Mouse (Mus musculus) forebrain, embryonic 10.5 days (tissue): ENCODE data around the gene Rtkn. TPM values are rescaled to one million over a fixed set of nuclear protein-coding genes. Genes with fewer than 3 reads are reported as not detected.

Experiments used
- DNase-seq: peaks from one replicate; pipeline ENCODE4 v3.0.0-alpha.2; 2017; ENCODE audit warnings: low spot score; ENCODE audit errors: extremely low spot score
- H3K27ac ChIP-seq: fragments of 300-500 bp; sonication (generic); 2 replicates; pipeline ENCODE4 v1.5.1; 2016; ENCODE audit warnings: mild to moderate bottlenecking
- H3K27me3 ChIP-seq: fragments of 300-500 bp; sonication (generic); 2 replicates; pipeline ENCODE4 v1.6.1; 2016; ENCODE audit warnings: mild to moderate bottlenecking; ENCODE audit not compliant: poor library complexity, severe bottlenecking
- H3K36me3 ChIP-seq: fragments of 300-500 bp; sonication (generic); replicated peaks from 2 replicates; pipeline ENCODE4 v1.6.1; 2016; ENCODE audit warnings: mild to moderate bottlenecking, moderate library complexity
- H3K4me1 ChIP-seq: fragments of 300-500 bp; sonication (generic); 2 replicates; pipeline ENCODE4 v1.6.1; 2016
- H3K4me3 ChIP-seq: fragments of 300-500 bp; sonication (generic); 2 replicates; pipeline ENCODE4 v1.5.1; 2016; ENCODE audit warnings: mild to moderate bottlenecking, moderate library complexity
- H3K9me3 ChIP-seq: fragments of 300-500 bp; sonication (generic); 2 replicates; pipeline ENCODE4 v1.6.1; 2016; ENCODE audit warnings: mild to moderate bottlenecking, moderate library complexity
- WGBS: fragments of 180-500 bp; shearing (Covaris S2); methylation state at CpG from one replicate; pipeline ENCODE4 v1.1.7; 2016; 5-methylcytosine and 5-hydroxymethylcytosine counted together
- polyA plus RNA-seq: library from polyadenylated mRNA; unstranded; fragments of >200 nt; fragmentation: Nextera tagmentation; extraction: Ambion mirVana; gene quantifications from 2 replicates; pipeline ENCODE4 v1.2.1, GENCODE M21; 2016

The Rtkn gene
- polyA plus RNA-seq, 1 experiment from 2014 or later: 32.1 TPM

DNA sequence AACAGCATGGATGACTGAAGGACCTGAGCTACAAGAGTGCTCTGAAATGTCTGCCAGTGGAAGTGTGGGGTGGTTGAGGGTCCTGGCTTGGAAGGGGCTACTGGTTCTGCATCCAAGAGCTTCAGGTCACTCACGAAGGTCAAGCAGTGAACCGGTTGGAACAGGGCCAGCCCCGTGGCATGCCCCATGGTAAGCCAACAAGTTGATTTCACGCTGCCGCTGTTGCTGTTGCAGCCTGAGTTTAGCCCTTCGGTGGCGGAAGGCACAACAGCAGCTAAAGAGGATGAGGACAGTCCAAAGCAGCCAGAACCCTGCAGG lies 15.6 kb upstream of the Rtkn start:
- Histone ChIP-seq H3K27me3 (no peaks in the 10 kb centered on the region), H3K4me3 (peak overlapping the region; percentile 77), H3K9me3 (no peaks in the 10 kb centered on the region), H3K36me3 (peaks cover 46% of the 10 kb centered on the region), H3K4me1 (peaks cover 83% of the 10 kb centered on the region), H3K27ac (peak overlapping the region; percentile 98)
- no peak for DNase-seq
- WGBS: 84% methylated on average over 7 of the region's 7 CpGs

DNA sequence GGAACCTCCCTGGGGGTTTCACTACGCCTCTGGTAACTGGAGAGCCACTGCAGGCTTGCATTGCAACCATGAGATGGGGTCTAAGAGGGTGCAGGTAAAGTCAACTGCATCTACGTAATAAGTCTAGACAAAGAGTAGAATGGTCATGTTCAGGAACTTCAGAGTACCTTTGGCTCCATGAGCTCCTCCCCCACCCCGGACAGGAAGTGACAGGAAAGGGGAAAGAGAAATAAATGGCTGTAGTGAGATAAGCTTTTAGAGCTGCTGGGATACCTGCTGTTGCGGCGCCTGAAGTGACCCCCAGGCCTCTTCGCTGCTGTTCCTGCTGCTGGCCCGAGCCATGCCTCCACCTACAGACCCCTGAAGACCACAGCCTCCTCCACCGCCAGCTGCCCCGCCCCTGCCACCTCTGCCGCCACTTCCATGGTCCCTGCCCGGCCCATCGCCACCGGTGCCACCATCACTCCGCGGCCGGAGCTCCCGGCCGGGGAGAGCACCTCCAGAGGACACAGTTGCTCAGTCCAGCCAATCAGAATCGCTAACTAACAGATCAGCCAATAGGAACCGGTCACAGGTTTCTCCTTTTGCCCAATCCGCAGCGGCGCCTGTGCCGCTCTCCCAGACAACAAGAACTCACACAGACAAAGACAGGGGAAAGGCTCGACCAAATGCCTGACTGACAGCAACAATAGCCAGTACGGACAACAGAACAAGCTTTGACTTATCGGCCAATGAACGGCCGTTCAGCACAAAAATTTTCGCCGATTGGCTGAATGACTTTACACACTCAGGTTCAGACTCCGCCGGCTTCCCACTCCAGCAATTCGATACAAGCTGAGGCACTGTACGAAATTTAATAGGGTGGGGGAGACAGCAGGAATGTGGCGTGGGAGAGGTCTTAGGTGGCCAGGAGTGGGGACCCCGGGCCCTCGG lies 14.1 kb upstream of the Rtkn start, which contains the start of gene Wbp1:
TSS of gene Wbp1 (minus strand) at position 630 of the 933 bp plus-strand sequence.
- under 1% methylated on average over 38 of the region's 38 CpGs for WGBS
- no peaks in the 10 kb centered on the region for H3K9me3 ChIP-seq
- H3K27me3 ChIP-seq: no peaks in the 10 kb centered on the region
- peak within 1 kb of the TSS; percentile 77 for H3K4me3 ChIP-seq
- H3K4me1 ChIP-seq: peaks cover 82% of the 10 kb centered on the region
- peaks cover 46% of the 10 kb centered on the region for H3K36me3 ChIP-seq
- peak within 1 kb of the TSS; percentile 98 for H3K27ac ChIP-seq
- peak; percentile 98 for DNase-seq

DNA sequence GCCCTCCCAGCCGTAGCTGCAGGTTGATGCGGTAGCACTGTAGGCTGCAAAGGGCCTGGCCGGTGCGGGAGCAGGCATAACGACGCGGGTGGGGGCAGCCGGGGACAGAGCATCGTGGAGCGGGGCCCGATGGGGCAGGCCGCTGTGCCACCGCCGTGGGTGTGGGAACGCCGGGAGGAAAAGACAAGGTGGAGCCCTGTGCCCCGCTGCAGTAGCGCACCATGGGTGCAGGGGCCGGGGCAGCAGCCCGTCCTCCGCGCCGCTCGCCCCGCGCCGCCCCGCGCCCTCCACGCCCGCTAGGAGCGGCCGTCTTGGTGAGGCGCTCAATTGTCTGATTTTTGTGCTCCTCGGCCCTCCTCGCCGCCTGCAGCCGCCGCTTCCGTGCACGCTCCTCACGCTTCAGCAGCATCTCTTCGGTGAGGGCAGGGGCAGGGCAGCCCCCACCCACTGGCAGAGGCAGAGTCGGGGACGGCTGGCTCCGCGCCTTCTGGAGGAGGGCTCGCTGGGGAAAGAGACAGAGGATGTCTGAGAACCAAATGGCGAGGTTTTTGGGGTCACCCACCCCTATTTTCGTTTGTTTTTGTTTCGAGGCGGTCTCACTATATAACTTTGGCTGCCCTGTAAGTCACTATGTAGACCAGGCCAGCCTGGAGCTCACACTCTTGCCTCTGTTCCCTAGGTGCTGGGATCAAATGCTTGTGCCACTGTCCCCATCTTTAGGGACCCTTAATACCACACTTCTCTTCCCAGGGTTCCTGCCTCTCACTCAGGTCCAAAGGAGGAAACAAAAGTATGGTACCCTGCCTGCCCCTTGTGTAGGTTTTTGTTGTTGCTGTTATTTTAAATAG lies 13.2 kb upstream of the Rtkn start:
- Histone ChIP-seq H3K27me3 (no peaks in the 10 kb centered on the region), H3K9me3 (no peaks in the 10 kb centered on the region), H3K36me3 (peaks cover 40% of the 10 kb centered on the region), H3K4me1 (peaks cover 73% of the 10 kb centered on the region), H3K27ac (peak overlapping the region; percentile 98), H3K4me3 (peak overlapping the region; percentile 77)
- 2% methylated on average over 51 of the region's 52 CpGs for WGBS
- DNase-seq: no peak

DNA sequence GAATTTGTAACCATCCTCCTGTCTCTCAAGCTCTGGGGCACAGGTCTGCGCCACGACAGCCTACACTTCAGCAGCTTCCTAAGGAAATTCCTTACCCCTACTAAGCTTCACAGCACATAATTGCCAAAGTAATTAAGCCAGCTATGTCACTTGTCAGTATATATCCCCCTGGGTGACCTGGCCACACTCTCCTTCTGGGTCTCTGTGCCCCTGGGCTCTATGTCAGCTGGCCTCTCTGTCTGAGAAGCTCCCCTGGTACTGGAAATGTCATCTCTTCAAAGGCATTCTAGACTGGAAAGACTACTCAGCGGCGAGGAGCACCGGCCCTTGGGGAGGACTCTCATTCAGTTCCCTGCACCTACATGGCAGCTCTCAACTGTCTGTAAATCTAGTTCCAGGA lies 12.3 kb upstream of the Rtkn start:
- no peak for DNase-seq
- peak overlapping the region; percentile 98 for H3K27ac ChIP-seq
- no peaks in the 10 kb centered on the region for H3K27me3 ChIP-seq
- WGBS: 88% methylated on average over 5 of the region's 5 CpGs
- H3K36me3 ChIP-seq: peaks cover 31% of the 10 kb centered on the region
- peak overlapping the region; percentile 77 for H3K4me3 ChIP-seq
- no peaks in the 10 kb centered on the region for H3K9me3 ChIP-seq
- H3K4me1 ChIP-seq: peaks cover 64% of the 10 kb centered on the region

DNA sequence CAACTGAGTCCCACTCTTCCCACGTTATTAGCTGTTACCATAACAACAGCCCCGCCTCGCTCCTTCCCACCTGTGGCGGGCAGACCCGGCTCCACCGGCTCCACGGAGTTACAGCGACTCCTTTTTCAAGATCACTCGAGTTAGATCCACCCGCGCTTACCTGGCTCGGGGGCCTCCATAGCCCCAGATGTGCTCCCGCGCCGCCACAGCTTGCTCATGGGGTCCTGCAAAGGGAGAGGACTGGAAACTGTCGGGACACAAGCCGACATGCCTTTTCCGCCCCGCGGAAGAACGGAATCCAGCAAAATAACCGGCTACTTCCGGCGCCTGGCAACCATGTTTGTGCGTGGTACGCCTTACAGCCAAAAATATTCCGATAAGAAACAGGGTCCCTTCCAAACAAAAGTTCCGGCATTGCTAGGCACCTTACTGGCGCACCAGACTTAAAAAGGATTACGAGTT lies 10.4 kb upstream of the Rtkn start:
- WGBS: under 1% methylated on average over 30 of the region's 30 CpGs
- H3K4me3 ChIP-seq: peak overlapping the region; percentile 67
- no peaks in the 10 kb centered on the region for H3K27me3 ChIP-seq
- peaks cover 49% of the 10 kb centered on the region for H3K4me1 ChIP-seq
- H3K9me3 ChIP-seq: no peaks in the 10 kb centered on the region
- H3K27ac ChIP-seq: peak overlapping the region; percentile 91
- H3K36me3 ChIP-seq: peaks cover 12% of the 10 kb centered on the region
- peak; percentile 92 for DNase-seq

DNA sequence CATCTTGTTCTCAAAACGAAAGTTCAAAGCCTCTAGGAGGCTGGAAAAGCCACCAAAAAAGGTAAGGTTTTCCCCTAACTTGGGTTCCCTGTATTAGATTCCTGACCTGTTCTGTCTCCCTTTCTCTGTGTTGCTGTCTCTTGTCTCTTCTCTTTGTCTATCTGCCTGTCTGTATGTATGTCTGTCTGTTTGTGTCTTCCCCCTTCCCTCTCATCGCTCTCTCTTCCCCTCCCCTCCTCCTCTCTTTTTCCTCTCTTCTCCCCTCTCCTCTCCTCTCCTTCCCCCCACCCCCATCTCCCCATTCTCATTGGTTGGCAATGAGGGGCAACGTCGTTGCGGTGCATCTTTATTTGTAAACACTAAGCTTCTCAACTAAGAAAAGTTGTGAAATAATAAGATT lies 9.9 kb upstream of the Rtkn start, which contains the start of gene Ino80b:
TSS of gene Ino80b (minus strand) at position 101 of the 400 bp plus-strand sequence.
- H3K36me3 ChIP-seq: peaks cover 9% of the 10 kb centered on the region; the same call in 1 of the 2 replicates
- no peaks in the 10 kb centered on the region for H3K9me3 ChIP-seq
- no peaks in the 10 kb centered on the region for H3K27me3 ChIP-seq
- no peak for DNase-seq
- 23% methylated on average over 5 of the region's 5 CpGs for WGBS
- H3K4me3 ChIP-seq: peak within 1 kb of the TSS; percentile 67
- H3K27ac ChIP-seq: peak within 1 kb of the TSS; percentile 91
- H3K4me1 ChIP-seq: peaks cover 45% of the 10 kb centered on the region

DNA sequence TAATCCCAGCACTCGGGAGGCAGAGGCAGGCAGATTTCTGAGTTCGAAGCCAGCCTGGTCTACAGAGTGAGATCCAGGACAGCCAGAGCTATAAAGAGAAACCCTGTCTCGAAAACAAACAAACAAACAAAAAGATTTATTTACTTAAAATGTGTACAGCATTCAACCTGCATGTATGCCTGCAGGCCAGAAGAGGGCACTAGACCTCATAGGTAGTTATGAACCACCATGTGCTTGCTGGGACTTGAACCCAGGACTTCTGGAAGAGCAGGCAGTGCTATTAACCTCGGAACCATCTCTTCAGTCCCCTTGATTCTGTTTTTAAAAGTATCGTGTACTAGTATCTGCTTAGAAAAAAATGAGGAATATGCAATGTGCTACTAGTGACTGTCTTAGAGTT lies 7.8 kb upstream of the Rtkn start:
- 91% methylated on average over 5 of the region's 5 CpGs for WGBS
- DNase-seq: no peak
- Histone ChIP-seq H3K4me1 (peaks cover 32% of the 10 kb centered on the region), H3K4me3 (no peak overlapping the region), H3K36me3 (peaks cover 9% of the 10 kb centered on the region; the same call in 1 of the 2 replicates), H3K27me3 (no peaks in the 10 kb centered on the region), H3K27ac (no peak overlapping the region), H3K9me3 (no peaks in the 10 kb centered on the region)

DNA sequence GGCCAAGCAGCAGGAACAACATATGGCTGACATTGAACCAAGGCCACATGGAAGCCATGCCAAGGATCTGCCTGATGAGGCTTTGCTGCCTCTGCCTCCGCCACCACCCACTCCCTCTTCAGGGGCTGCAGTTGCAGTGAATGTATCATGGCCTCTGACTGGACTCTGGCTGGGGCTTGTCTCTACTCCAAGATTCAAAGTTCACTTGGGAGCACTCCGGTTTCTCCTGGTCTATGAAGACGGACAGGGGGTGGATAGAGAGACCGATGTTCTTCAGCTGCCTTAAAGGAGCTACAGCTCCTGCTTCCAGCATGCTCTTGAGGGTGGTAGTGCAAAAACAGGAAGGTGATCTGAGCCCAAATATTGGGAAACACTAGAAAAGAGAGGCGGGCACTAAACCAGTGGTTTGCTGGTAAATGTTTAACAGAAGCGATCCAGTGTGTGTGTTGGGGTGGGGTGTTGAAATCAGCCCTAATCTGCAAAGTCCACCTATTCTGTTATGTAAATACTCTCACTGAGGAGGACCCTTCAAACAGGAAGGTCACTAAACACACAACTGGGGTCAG lies 3.7 kb upstream of the Rtkn start:
- 87% methylated on average over 6 of the region's 6 CpGs for WGBS
- Histone ChIP-seq H3K27ac (no peak overlapping the region), H3K27me3 (peaks cover 29% of the 10 kb centered on the region), H3K36me3 (no peaks in the 10 kb centered on the region), H3K4me1 (peaks cover 27% of the 10 kb centered on the region), H3K9me3 (no peaks in the 10 kb centered on the region), H3K4me3 (no peak overlapping the region)
- DNase-seq: no peak

DNA sequence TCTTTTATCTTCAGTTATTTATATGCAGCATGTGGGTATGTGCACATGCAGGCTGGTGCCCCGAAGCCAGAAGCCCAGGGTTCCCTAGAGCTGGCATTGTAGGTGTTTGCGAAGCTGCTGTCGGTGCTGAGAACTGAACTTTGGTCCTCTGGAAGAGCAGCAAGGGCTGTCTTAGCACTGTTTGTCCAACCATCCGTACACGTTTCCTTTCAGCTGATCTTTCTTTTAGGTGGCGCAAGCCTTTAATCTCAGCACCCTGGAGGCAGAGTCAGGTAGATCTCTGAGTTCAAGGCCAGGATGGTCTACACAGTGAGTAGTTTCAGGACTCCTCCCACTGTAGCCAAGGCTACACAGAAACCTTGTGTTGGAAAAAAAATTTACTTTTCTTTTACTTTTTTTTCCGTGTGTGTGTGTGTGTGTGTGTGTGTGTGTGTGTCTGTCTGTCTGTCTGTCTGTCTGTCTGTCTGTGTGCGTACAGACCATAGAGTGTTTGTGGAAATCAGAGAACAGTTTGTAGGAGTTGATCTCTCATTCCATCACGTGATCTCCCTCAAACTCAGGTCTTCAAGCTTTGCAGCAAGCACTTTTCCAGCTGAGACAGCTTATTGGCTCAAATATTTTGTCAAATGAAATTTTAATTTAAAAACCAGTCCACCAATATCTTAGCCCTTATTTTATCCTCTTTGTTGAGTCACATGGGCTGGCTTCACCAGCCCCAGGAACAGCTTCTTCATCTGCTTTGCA lies 2.9 kb upstream of the Rtkn start:
- Histone ChIP-seq H3K4me3 (no peak overlapping the region), H3K36me3 (no peaks in the 10 kb centered on the region), H3K4me1 (peaks cover 35% of the 10 kb centered on the region), H3K9me3 (no peaks in the 10 kb centered on the region), H3K27ac (no peak overlapping the region), H3K27me3 (peaks cover 30% of the 10 kb centered on the region)
- no peak for DNase-seq
- 90% methylated on average over 9 of the region's 9 CpGs for WGBS

DNA sequence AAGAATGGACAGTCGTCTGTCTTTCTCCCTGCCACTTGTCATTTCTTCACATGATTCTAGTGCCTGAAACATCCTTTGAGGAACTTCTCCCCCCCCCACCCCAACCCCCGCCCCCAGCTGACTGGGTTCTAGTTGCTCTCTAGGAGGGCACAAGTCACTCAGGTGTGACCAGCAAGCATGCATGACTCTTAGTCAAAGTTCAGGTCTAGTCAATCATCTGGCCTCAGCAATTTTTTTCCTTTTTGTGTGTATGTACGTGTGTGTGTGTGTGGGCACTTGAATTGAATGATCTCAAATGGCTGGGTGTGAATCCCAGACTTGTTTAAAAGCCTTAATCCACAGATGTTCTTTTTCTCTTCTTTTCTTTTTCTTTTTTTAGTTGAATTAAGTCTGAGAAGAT lies 1.0 kb upstream of the Rtkn start:
- DNase-seq: no peak
- Histone ChIP-seq H3K27ac (no peak overlapping the region), H3K4me1 (peaks cover 53% of the 10 kb centered on the region), H3K27me3 (peaks cover 30% of the 10 kb centered on the region), H3K36me3 (no peaks in the 10 kb centered on the region), H3K4me3 (no peak overlapping the region), H3K9me3 (no peaks in the 10 kb centered on the region)
- WGBS: 70% methylated on average over 3 of the region's 3 CpGs

DNA sequence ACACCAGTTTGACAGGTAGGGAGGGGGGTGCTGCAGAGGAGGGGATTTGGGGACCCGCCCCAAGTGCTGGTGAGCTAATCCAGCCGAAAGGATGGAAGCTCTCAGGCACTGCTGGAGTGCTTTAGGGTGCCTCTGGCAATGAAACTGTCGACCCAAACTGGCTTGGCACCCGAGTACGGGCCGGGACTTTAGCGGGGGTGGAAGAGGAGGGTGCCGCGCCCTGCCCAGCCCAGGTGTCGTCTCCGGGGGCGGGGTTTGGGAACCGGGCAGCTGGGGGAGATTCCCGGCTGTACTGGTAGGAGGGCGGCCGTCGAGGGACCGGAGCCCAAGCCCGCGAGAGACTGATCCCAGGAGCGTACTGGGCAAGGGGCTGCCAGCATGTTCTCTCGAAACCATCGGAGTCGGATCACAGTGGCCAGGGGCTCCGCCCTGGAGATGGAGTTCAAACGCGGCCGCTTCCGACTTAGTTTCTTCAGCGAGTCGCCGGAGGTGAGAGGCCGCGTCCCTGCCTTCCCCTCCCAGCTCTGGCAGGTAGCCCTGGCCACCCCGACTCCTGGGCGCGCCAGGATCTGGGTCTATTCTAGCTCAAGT lies 403 bp downstream of the Rtkn start:
- Histone ChIP-seq H3K27me3 (peaks cover 31% of the 10 kb centered on the region), H3K4me1 (peaks cover 64% of the 10 kb centered on the region), H3K9me3 (no peaks in the 10 kb centered on the region), H3K27ac (peak overlapping the region; percentile 97), H3K36me3 (peaks cover 9% of the 10 kb centered on the region), H3K4me3 (peak overlapping the region; percentile 64)
- WGBS: 2% methylated on average over 37 of the region's 37 CpGs
- no peak for DNase-seq
